In the genomic region with DNA sequence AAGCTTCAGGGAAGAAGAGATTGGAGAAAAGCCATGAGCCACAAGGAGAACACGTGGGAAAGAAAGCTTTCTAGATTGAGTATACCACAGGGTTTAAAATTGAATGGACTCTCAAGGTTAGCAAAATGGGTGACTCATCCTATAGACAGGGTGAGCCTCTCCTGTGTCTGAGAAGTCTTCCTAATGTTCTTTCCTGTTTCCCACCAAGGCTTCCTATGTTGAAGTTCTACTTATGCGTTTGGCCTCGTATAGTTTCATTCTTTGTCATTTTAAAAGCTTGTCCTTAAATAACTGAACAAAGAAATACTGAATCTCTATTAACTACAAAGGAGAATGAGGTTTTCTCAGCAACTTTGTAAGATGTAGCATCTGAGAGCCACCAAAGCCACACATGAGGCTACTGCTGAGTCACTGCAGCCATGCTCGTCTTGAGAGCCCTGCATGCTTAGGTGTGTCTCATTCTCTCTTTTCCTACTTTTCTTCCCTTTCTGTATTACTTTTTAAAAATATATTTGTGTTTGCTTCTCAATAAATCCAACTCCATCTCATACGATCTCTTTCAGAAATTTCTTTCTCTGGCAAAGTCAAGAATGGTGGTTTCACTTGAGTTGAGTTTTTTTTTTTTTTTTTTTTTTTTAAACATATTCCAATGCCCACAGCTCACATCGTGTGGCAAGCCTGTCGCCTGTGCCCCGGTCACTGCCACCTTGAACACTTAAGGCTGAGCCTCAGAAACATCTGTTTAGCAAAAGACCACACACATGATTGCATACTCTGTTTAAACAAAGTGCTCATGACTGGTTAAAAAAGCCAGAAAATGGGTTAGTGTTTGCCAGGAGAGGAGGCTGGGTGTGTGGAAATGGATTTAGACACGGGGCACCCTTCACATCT, we compare ENCODE assay signal across 7 mouse cellular contexts. TPM values are rescaled to one million over a fixed set of nuclear protein-coding genes. Genes with fewer than 3 reads are reported as not detected.
DNase-seq lines count a peak whose midpoint lies in the region; ATAC-seq lines count a peak whose summit lies in the region.

No protein-coding gene starts in this region.

- WGBS in forebrain, embryonic 10.5 days: 79% methylated on average over 9 of the region's 9 CpGs
- 55% methylated on average over 9 of the region's 9 CpGs for WGBS in limb, embryonic 15.5 days
- 52% methylated on average over 9 of the region's 9 CpGs for WGBS in stomach, embryonic 14.5 days

- DNase-seq in A20 (ENCODE audit: low read depth, low spot score): peak; percentile 48
- DNase-seq in forebrain, embryonic 10.5 days (ENCODE audit: extremely low spot score, low spot score): no peak
- DNase-seq in adrenal gland, postnatal 4 days (ENCODE audit: low spot score in 2 of 2): no peak
- no peak for DNase-seq in layer of hippocampus, adult 18-20 months (ENCODE audit: low spot score in 2 of 2)

- ATAC-seq in CD4-positive, CD25-positive, alpha-beta regulatory T cell, adult 4 months: peak; percentile 10
- 0 out of 2 replicates have a peak, but pooled peaks have one; percentile 21 for ATAC-seq in limb, embryonic 15.5 days (ENCODE audit: insufficient number of reproducible peaks, low FRiP score, low TSS enrichment, low read depth)
- no peak for ATAC-seq in stomach, embryonic 14.5 days (ENCODE audit: insufficient number of reproducible peaks, insufficient read depth, low FRiP score, low read depth)

- H3K9me3 ChIP-seq in forebrain, embryonic 10.5 days: no peaks in the 10 kb centered on the region
- no peaks in the 10 kb centered on the region for H3K9me3 ChIP-seq in limb, embryonic 15.5 days
- no peaks in the 10 kb centered on the region for H3K9me3 ChIP-seq in stomach, embryonic 14.5 days (ENCODE audit: control insufficient read depth, low read depth, low read length)

- H3K36me3 ChIP-seq in forebrain, embryonic 10.5 days (replicated peaks): no peaks in the 10 kb centered on the region
- no peaks in the 10 kb centered on the region for H3K36me3 ChIP-seq in limb, embryonic 15.5 days
- no peaks in the 10 kb centered on the region for H3K36me3 ChIP-seq in stomach, embryonic 14.5 days (ENCODE audit: control insufficient read depth, insufficient read depth, low read length)

- peak overlapping the region; percentile 36 for H3K4me3 ChIP-seq in forebrain, embryonic 10.5 days
- peak overlapping the region; percentile 38 for H3K4me3 ChIP-seq in limb, embryonic 15.5 days
- H3K4me3 ChIP-seq in stomach, embryonic 14.5 days (ENCODE audit: low read depth, low read length): peak overlapping the region; percentile 22

- peak overlapping the region; percentile 72 for H3K27ac ChIP-seq in forebrain, embryonic 10.5 days
- peak overlapping the region; percentile 60 for H3K27ac ChIP-seq in limb, embryonic 15.5 days
- H3K27ac ChIP-seq in stomach, embryonic 14.5 days (ENCODE audit: low read length): peak overlapping the region; percentile 87

- no peaks in the 10 kb centered on the region for H3K27me3 ChIP-seq in forebrain, embryonic 10.5 days (ENCODE audit: poor library complexity, severe bottlenecking)
- H3K27me3 ChIP-seq in limb, embryonic 15.5 days: no peaks in the 10 kb centered on the region
- no peaks in the 10 kb centered on the region for H3K27me3 ChIP-seq in stomach, embryonic 14.5 days (ENCODE audit: control insufficient read depth, insufficient read depth, low read length)

- peak overlapping the region; percentile 52 for H3K4me2 ChIP-seq in limb, embryonic 15.5 days
- H3K4me2 ChIP-seq in stomach, embryonic 14.5 days (replicated peaks; ENCODE audit: low read depth, low read length): peak overlapping the region; percentile 44

- peak overlapping the region; percentile 41; the same call in 1 of the 2 replicates for H3K9ac ChIP-seq in limb, embryonic 15.5 days
- H3K9ac ChIP-seq in stomach, embryonic 14.5 days (replicated peaks; ENCODE audit: low read depth, low read length): 0 out of 2 replicates have a peak overlapping the region, but pooled peaks have one; percentile 15

- H3K4me1 ChIP-seq in forebrain, embryonic 10.5 days: peaks cover 9% of the 10 kb centered on the region
- peaks cover 12% of the 10 kb centered on the region for H3K4me1 ChIP-seq in limb, embryonic 15.5 days
- H3K4me1 ChIP-seq in stomach, embryonic 14.5 days (ENCODE audit: control insufficient read depth, insufficient read depth, low read length): peaks cover 13% of the 10 kb centered on the region; the same call in 1 of the 2 replicates

RNA-seq across cellular contexts. Expression of gene Serpinb9, which starts 0.7 kb away (rescaled TPM):
- polyA plus RNA-seq in CD4-positive, CD25-positive, alpha-beta regulatory T cell, adult 4 months (2017; shearing (Covaris generic)): 10 to 100 TPM; 21.9 to 23.4 TPM
- 0.42 and 0.64 TPM in 2 replicates for polyA plus RNA-seq in forebrain, embryonic 10.5 days (2016; fragmentation: Nextera tagmentation; extraction: Ambion mirVana)
- 3.9 and 4.5 TPM in 2 replicates for polyA plus RNA-seq in limb, embryonic 15.5 days (2015; fragmentation: Nextera tagmentation; extraction: Ambion mirVana)
- polyA plus RNA-seq in stomach, embryonic 14.5 days (2014; fragmentation: Nextera tagmentation; extraction: Ambion mirVana): 9.5 and 9.7 TPM in 2 replicates
- total RNA-seq in adrenal gland, postnatal 4 days (2021): 10 to 100 TPM; 18.3 to 18.7 TPM
- 1 to 10 TPM; 5.7 to 6.1 TPM for total RNA-seq in layer of hippocampus, adult 18-20 months (2021)

RNA-seq across cellular contexts. Expression of gene Serpinb9b, which starts 23.4 kb away (rescaled TPM):
- polyA plus RNA-seq in CD4-positive, CD25-positive, alpha-beta regulatory T cell, adult 4 months (2017; shearing (Covaris generic)): under 1 TPM in 1 of 2 experiments, not detected in 1; 0.42 TPM
- not detected in 2 replicates for polyA plus RNA-seq in forebrain, embryonic 10.5 days (2016; fragmentation: Nextera tagmentation; extraction: Ambion mirVana)
- 0.49 and 0.62 TPM in 2 replicates for polyA plus RNA-seq in limb, embryonic 15.5 days (2015; fragmentation: Nextera tagmentation; extraction: Ambion mirVana)
- polyA plus RNA-seq in stomach, embryonic 14.5 days (2014; fragmentation: Nextera tagmentation; extraction: Ambion mirVana): not detected in 2 replicates
- under 1 TPM in 1 of 2 experiments, not detected in 1; 0.08 TPM for total RNA-seq in adrenal gland, postnatal 4 days (2021)
- not detected for total RNA-seq in layer of hippocampus, adult 18-20 months (2021)

RNA-seq across cellular contexts. Expression of gene Serpinb6b, which starts 38.8 kb away (rescaled TPM):
- polyA plus RNA-seq in CD4-positive, CD25-positive, alpha-beta regulatory T cell, adult 4 months (2017; shearing (Covaris generic)): 10 to 100 TPM; 29.2 to 38.8 TPM
- polyA plus RNA-seq in forebrain, embryonic 10.5 days (2016; fragmentation: Nextera tagmentation; extraction: Ambion mirVana): 0.44 and 0.71 TPM in 2 replicates
- 1.8 and 1.9 TPM in 2 replicates for polyA plus RNA-seq in limb, embryonic 15.5 days (2015; fragmentation: Nextera tagmentation; extraction: Ambion mirVana)
- 2.6 and 2.8 TPM in 2 replicates for polyA plus RNA-seq in stomach, embryonic 14.5 days (2014; fragmentation: Nextera tagmentation; extraction: Ambion mirVana)
- 10 to 100 TPM; 60.3 to 62.4 TPM for total RNA-seq in adrenal gland, postnatal 4 days (2021)
- total RNA-seq in layer of hippocampus, adult 18-20 months (2021): 1 to 10 TPM in 1 of 2 experiments, under 1 TPM in 1; 0.63 to 1.0 TPM
